Mouse (Mus musculus): Measurements from ENCODE around the gene Olfr1051. TPM values are rescaled to one million over a fixed set of nuclear protein-coding genes. Genes with fewer than 3 reads are reported as not detected.

The Olfr1051 gene
- polyA plus RNA-seq (2015; fragmentation: Nextera tagmentation; extraction: Ambion mirVana), result not detected in 2 replicates

DNA sequence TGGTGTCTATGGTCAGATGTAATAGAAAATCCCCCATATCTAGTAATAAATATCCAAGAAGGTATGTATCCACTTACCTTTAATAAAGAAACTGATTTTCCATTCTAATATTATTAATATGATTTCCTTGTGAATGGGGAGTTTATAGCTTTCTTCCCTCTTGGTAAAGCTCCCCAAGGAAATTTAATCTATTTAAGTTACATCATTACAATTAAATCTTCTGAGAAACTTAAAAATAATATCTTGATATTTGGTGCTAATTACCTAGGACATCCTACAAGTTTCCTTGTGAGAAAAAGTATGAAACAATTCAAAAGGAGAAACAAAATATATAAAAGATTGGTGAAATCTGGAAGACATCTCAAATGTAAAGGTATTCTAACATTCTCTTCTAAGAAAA is at the start of gene Olfr1051:
Gene Olfr1051 (minus strand): TSS at position 101 of the 400 bp plus-strand sequence.

DNA sequence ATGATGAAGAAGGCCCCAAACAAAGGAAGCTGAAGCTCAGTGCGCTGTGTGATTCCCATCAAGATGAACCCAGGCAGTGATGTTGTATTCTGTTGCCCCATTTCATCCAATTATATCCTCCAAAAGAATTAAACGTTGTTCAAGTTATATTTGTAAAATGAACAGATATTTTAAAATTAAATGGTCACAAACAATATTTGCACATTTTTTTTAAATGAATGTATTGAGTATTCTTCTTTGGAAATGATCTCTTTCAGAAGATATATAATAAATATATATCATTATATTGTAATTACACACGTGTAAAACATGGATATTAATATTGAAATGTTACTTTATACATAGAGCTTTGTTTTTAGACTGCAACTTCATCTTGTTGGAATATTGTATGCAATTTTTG is 36.3 kb upstream of the Olfr1051 start, which contains the start of gene Olfr1053:
Gene Olfr1053 (minus strand): TSS at position 101 of the 400 bp plus-strand sequence.

DNA sequence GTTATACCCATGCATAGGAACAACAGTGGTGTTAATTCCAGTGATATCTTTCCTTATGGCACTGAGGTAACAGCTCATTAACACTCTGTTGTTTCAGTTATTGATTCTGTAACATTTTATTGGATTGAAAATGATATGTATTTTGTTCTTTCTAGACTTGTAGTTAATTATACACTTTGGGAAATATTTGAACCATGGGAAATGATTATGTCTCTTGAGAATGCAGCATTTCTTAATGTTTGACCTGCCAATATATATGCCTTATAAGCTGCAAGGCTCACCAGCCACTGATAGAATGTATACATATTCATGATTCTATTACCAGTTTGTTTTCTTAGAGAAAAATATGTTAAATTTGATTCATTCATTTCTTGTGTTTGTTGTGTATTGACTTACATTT is 13.3 kb upstream of the Olfr1051 start, which contains the start of gene Olfr1052:
Gene Olfr1052 (plus strand): TSS at position 301 of the 400 bp plus-strand sequence.

DNA sequence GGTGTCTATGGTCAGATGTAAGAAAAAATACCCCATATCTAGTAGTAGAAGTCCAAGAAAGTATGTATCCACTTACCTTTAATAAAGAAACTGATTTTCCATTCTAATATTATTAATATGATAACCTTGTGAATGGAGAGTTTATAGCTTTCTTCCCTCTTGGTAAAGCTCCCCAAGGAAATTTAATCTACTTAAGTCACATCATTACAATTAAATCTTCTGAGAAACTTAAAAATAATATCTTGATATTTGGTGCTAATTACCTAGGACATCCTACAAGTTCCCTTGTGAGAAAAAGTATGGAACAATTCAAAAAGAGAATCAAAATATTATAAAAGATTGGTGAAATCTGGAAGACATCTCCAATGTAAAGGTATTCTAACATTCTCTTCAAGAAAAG is 20.7 kb downstream of the Olfr1051 start, which contains the start of gene Olfr1049:
Gene Olfr1049 (minus strand): TSS at position 101 of the 400 bp plus-strand sequence.

DNA sequence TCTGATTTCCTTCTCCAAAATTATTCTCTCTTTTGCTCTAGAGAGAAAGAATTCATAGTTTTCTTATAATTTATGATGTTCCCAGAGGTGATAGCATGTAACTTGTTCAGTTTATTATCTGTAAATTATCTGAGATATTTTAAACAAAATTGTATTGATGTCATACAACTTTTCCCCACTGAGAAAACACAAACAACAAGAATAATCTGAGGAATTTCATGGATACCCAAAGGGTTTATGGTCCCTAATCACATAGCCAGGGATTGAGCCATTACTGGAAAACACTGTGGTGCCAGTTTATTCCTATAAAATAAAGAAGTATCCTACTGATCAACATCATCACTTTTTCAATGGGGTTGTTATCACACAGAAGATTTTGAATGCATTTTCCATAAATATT is 38.7 kb downstream of the Olfr1051 start, which contains the start of gene Olfr1048:
Gene Olfr1048 (minus strand): TSS at position 101 of the 400 bp plus-strand sequence.

DNA sequence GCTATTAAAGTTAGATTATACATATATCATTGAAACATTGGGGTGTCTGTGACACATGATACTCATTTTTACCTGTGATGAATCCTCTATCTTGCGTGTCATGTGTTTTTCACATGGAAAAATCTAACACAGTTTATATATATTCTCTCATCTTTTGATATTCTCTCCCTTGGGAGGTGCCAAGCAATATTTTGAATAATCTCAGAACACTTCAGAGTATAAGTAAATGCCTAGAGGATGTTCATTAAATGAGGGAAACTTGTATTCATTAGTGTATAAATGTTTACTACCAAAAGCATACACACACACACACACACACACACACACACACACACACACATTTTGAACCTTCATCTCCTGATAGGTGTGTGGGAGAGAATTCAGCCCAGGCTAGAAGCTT is 47.6 kb downstream of the Olfr1051 start, which contains the start of gene Olfr1047:
Gene Olfr1047 (minus strand): TSS at position 101 of the 400 bp plus-strand sequence.

Other genes starting within 250 kb of the Olfr1051 start
- gene Olfr1034, start 233.2 kb downstream of the Olfr1051 start, polyA plus RNA-seq (2015; fragmentation: Nextera tagmentation; extraction: Ambion mirVana), result not detected in 2 replicates
- gene Olfr1036, start 205.1 kb downstream of the Olfr1051 start, polyA plus RNA-seq (2015; fragmentation: Nextera tagmentation; extraction: Ambion mirVana), result not detected in 2 replicates
- not detected in 2 replicates for gene Olfr1037, start 191.7 kb downstream of the Olfr1051 start, polyA plus RNA-seq (2015; fragmentation: Nextera tagmentation; extraction: Ambion mirVana)
- not detected in 2 replicates for gene Olfr1039, start 143.2 kb downstream of the Olfr1051 start, polyA plus RNA-seq (2015; fragmentation: Nextera tagmentation; extraction: Ambion mirVana)
- not detected in 2 replicates for gene Olfr1040, start 132.4 kb downstream of the Olfr1051 start, polyA plus RNA-seq (2015; fragmentation: Nextera tagmentation; extraction: Ambion mirVana)
- gene Olfr1042, start 117.2 kb downstream of the Olfr1051 start, polyA plus RNA-seq (2015; fragmentation: Nextera tagmentation; extraction: Ambion mirVana), result not detected in 2 replicates
- gene Olfr1043, start 111.6 kb downstream of the Olfr1051 start, polyA plus RNA-seq (2015; fragmentation: Nextera tagmentation; extraction: Ambion mirVana), result not detected in 2 replicates
- gene Olfr1044, start 101.3 kb downstream of the Olfr1051 start, polyA plus RNA-seq (2015; fragmentation: Nextera tagmentation; extraction: Ambion mirVana), result not detected in 2 replicates
- not detected in 2 replicates for gene Olfr52, start 93.4 kb downstream of the Olfr1051 start, polyA plus RNA-seq (2015; fragmentation: Nextera tagmentation; extraction: Ambion mirVana)
- not detected in 2 replicates for gene Olfr1045, start 76.1 kb downstream of the Olfr1051 start, polyA plus RNA-seq (2015; fragmentation: Nextera tagmentation; extraction: Ambion mirVana)
- not detected in 2 replicates for gene Olfr1046, start 59.8 kb downstream of the Olfr1051 start, polyA plus RNA-seq (2015; fragmentation: Nextera tagmentation; extraction: Ambion mirVana)
- gene Olfr1047, start 47.7 kb downstream of the Olfr1051 start, polyA plus RNA-seq (2015; fragmentation: Nextera tagmentation; extraction: Ambion mirVana), result not detected in 2 replicates
- gene Olfr1048, start 38.8 kb downstream of the Olfr1051 start, polyA plus RNA-seq (2015; fragmentation: Nextera tagmentation; extraction: Ambion mirVana), result not detected in 2 replicates
- not detected in 2 replicates for gene Olfr1049, start 20.8 kb downstream of the Olfr1051 start, polyA plus RNA-seq (2015; fragmentation: Nextera tagmentation; extraction: Ambion mirVana)
- not detected in 2 replicates for gene Olfr1052, start 13.4 kb upstream of the Olfr1051 start, polyA plus RNA-seq (2015; fragmentation: Nextera tagmentation; extraction: Ambion mirVana)
- gene Olfr1053, start 36.2 kb upstream of the Olfr1051 start, polyA plus RNA-seq (2015; fragmentation: Nextera tagmentation; extraction: Ambion mirVana), result not detected in 2 replicates
- not detected in 2 replicates for gene Olfr1054, start 56.3 kb upstream of the Olfr1051 start, polyA plus RNA-seq (2015; fragmentation: Nextera tagmentation; extraction: Ambion mirVana)
- gene Olfr1055, start 71.2 kb upstream of the Olfr1051 start, polyA plus RNA-seq (2015; fragmentation: Nextera tagmentation; extraction: Ambion mirVana), result not detected in 2 replicates
- gene Olfr1056, start 83.4 kb upstream of the Olfr1051 start, polyA plus RNA-seq (2015; fragmentation: Nextera tagmentation; extraction: Ambion mirVana), result not detected in 2 replicates
- not detected in 2 replicates for gene Olfr1057, start 99.3 kb upstream of the Olfr1051 start, polyA plus RNA-seq (2015; fragmentation: Nextera tagmentation; extraction: Ambion mirVana)
- not detected in 2 replicates for gene Olfr1058, start 109.5 kb upstream of the Olfr1051 start, polyA plus RNA-seq (2015; fragmentation: Nextera tagmentation; extraction: Ambion mirVana)
- not detected in 2 replicates for gene Olfr1061, start 135.0 kb upstream of the Olfr1051 start, polyA plus RNA-seq (2015; fragmentation: Nextera tagmentation; extraction: Ambion mirVana)
- gene Olfr1062, start 147.7 kb upstream of the Olfr1051 start, polyA plus RNA-seq (2015; fragmentation: Nextera tagmentation; extraction: Ambion mirVana), result not detected in 2 replicates
- not detected in 2 replicates for gene Olfr1065, start 171.5 kb upstream of the Olfr1051 start, polyA plus RNA-seq (2015; fragmentation: Nextera tagmentation; extraction: Ambion mirVana)
- not detected in 2 replicates for gene Olfr1066, start 177.2 kb upstream of the Olfr1051 start, polyA plus RNA-seq (2015; fragmentation: Nextera tagmentation; extraction: Ambion mirVana)
- gene Olfr228, start 208.3 kb upstream of the Olfr1051 start, polyA plus RNA-seq (2015; fragmentation: Nextera tagmentation; extraction: Ambion mirVana), result not detected in 2 replicates
- not detected in 2 replicates for gene Olfr1076, start 229.4 kb upstream of the Olfr1051 start, polyA plus RNA-seq (2015; fragmentation: Nextera tagmentation; extraction: Ambion mirVana)